Mouse (Mus musculus): Measurements from ENCODE around the gene Pirt. TPM values are rescaled to one million over a fixed set of nuclear protein-coding genes. Genes with fewer than 3 reads are reported as not detected.

Pirt gene
- total RNA-seq, 2 experiments from 2014 or later, result 1.4 to 1.9 TPM

DNA sequence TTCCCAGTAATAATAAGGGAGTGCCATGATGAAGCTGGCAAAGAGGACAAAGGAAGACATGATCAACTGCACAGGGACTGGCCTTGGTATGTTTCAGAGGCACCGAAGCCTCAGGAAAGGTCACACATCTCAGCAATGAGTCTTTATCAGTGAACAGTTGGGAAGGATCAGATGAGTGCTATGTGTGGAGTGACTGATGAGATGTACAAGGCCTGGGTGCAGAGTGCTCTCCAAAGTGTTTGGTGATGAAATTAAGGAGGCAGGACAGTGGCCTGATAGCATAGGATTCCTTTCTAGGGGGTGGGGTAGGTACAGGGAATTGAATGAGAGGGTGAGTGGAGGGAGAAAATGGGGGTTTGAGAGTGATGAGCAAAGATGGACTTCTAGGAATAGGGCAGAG is 51.7 kb downstream of the Pirt start:
- DNase-seq (ENCODE audit: low spot score in 2 of 2), result no peak
- Histone ChIP-seq H3K4me3 (no peak overlapping the region), H3K27ac (no peak overlapping the region)
- no peak for TF ChIP-seq CTCF (conservative IDR thresholded peaks at IDR 0.05)

GRCm38 (mm10) chr11:66966500-66967116 is 54.8 kb downstream of the Pirt start:
- Histone ChIP-seq H3K27ac (no peak overlapping the region), H3K4me3 (no peak overlapping the region)
- TF ChIP-seq CTCF (conservative IDR thresholded peaks at IDR 0.05), result no peak
- DNase-seq (ENCODE audit: low spot score in 2 of 2), result no peak

- H3K27ac ChIP-seq, result no peak overlapping the region
- DNase-seq (ENCODE audit: low spot score in 2 of 2), result no peak
- no peak overlapping the region for H3K4me3 ChIP-seq
- TF ChIP-seq CTCF (conservative IDR thresholded peaks at IDR 0.05), result no peak
Observed at GRCm38 (mm10) chr11:66968575-66968974, 56.8 kb downstream of the Pirt start.

DNA sequence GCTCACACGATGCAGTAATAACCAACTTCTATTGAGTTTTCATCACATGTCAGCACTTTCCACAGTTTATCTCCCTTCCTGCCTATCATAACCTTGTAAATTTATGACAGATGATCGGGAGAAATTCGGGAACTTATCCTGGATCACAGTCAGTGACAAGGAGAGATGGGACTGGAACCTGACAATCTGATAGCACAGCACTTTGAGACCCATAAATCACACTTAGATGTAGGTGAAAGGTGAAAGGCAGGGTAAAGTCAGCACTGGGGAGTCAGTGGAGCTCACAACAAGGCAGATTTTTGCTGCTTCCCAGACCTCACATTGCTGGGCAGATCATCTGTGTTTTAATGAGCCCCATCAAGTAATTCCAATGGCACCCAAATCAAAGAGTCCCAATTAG is 61.7 kb downstream of the Pirt start:
- TF ChIP-seq CTCF (conservative IDR thresholded peaks at IDR 0.05), result no peak
- DNase-seq (ENCODE audit: low spot score in 2 of 2), result no peak
- Histone ChIP-seq H3K27ac (no peak overlapping the region), H3K4me3 (no peak overlapping the region)

- TF ChIP-seq CTCF (conservative IDR thresholded peaks at IDR 0.05), result no peak
Observed at GRCm38 (mm10) chr11:66975606-66976330, 64.0 kb downstream of the Pirt start.

More at GRCm38 (mm10) chr11:66975606-66976330, 64.0 kb downstream of the Pirt start:
- DNase-seq (ENCODE audit: low spot score in 2 of 2), result no peak
- H3K4me3 ChIP-seq, result no peak overlapping the region
- no peak overlapping the region for H3K27ac ChIP-seq

Other genes starting within 250 kb of the Pirt start
- not detected for gene Tmem238l, start 44.7 kb downstream of the Pirt start, total RNA-seq (2021)
- under 1 TPM; 0.44 to 0.95 TPM for gene Tmem220, start 113.2 kb downstream of the Pirt start, total RNA-seq (2021)
- gene Adprm, start 140.6 kb downstream of the Pirt start, total RNA-seq (2021), result 10 to 100 TPM; 27.7 to 29.3 TPM
- 10 to 100 TPM in 1 of 2 experiments, 1 to 10 TPM in 1; 9.4 to 10.6 TPM for gene Sco1, start 140.7 kb downstream of the Pirt start, total RNA-seq (2021)
- gene Myh3, start 166.3 kb downstream of the Pirt start, total RNA-seq (2021), result under 1 TPM; 0.67 to 0.91 TPM